Mouse (Mus musculus) heart, postnatal 10 days (tissue): ENCODE measurements around the gene Eepd1. TPM values are rescaled to one million over a fixed set of nuclear protein-coding genes. Genes with fewer than 3 reads are reported as not detected.

ENCODE experiments used
- DNase-seq, 2 experiments: peaks; one replicate each; pipeline ENCODE4 v3.0.0; 2021
- intact Hi-C: fragments of 180-260 bp; cut with DNase I; formaldehyde crosslinking; loops from one replicate; pipeline ENCODE4 v1.15.1; 2025
- total RNA-seq, 2 experiments: library from RNA; stranded (reverse); gene quantifications; 2 replicates each; pipeline ENCODE4 v1.2.3; 2021

Gene Eepd1
- total RNA-seq, 2 experiments from 2014 or later, result 21.3 to 27.3 TPM

DNA sequence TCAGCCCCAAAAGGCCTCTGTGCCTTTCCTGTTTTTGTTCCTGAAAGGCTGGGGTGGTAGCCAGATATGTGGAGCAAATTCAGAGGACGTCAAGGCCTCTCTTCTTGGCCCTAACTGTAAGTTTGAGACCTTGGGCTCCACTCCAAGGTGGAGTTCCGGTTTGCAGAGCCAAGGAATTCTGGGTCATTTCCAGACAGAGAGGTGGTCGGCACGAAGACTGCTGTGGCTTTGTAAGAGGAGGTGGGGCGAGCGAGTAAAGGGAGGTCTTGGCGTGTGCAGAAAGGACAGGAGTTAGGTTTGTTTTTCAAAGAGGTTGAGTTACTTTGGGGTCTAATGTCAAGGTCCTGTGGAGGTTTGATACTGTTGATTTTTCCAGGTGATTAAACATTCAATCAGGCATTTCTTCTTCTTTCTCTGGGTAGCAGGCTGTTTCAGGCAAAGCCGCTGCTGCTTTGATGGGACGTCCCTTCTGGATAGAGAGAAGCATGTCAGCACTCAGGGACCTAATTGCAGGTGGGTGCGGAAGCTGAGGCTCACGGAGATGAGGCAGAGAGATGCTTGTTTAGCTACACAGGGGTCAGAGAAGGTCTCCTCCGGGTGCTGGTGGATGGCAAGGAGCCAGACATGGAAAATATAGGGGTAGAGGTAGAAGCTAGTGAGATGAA lies 6.2 kb downstream of the Eepd1 start:
- intact Hi-C loops, result no loop called here
- peak; percentile 76 for DNase-seq

DNA sequence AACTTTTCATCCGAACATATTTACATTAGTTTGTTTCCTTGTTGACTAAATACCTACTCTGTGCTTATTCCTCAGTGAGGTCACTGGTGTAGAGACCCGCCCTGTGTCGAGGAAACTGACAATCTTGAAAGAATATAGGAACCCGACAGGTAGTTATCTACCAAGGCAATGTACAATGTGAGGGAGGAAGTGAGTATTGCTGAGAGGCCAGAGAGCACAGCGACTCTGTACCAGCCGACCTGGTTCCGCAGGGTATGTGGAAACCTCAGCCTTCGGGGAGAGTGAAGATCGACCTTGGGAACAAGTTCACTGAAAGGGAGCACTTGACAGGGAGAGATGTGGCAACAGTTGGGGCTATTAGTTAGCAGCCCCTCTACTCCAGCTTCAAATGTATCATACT lies 7.2 kb downstream of the Eepd1 start:
- DNase-seq, result no peak
- intact Hi-C loops, result no loop called here

DNA sequence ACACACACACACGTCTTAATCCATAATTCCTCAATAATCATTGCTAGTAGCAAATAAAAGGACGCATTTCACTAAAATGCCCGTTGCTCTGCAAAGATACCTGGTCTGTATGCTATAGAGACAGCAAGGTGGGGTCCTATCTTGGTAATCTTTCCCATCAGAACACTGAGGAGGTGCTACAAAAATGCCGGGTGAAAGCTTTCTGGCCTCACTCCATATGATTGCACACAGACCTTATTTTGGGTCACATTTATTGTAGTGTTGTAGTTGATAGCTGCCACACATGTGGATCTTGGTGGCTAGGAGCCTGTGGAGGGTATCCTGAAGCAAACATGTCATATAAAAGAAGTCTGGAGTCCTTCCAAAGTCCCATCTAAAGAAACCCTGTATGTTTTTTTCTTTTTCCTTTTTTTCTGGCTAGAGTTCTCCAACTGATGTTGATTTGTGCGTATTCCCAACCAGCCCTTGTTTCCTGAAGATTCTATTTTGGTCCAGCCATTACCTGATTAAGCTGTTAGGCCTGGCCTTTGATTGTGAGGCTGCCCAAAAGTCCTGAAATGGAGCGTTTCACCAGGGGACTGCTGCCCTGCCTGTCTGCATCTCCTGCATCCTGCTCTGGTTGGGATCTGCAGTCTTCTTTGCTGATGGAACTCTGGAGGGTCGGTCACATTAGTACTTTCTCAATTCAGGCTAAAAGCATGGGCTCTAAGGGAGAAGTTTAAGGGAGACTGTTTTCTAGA lies 8.0 kb downstream of the Eepd1 start:
- DNase-seq, result no peak
- intact Hi-C loops, result no loop called here

DNA sequence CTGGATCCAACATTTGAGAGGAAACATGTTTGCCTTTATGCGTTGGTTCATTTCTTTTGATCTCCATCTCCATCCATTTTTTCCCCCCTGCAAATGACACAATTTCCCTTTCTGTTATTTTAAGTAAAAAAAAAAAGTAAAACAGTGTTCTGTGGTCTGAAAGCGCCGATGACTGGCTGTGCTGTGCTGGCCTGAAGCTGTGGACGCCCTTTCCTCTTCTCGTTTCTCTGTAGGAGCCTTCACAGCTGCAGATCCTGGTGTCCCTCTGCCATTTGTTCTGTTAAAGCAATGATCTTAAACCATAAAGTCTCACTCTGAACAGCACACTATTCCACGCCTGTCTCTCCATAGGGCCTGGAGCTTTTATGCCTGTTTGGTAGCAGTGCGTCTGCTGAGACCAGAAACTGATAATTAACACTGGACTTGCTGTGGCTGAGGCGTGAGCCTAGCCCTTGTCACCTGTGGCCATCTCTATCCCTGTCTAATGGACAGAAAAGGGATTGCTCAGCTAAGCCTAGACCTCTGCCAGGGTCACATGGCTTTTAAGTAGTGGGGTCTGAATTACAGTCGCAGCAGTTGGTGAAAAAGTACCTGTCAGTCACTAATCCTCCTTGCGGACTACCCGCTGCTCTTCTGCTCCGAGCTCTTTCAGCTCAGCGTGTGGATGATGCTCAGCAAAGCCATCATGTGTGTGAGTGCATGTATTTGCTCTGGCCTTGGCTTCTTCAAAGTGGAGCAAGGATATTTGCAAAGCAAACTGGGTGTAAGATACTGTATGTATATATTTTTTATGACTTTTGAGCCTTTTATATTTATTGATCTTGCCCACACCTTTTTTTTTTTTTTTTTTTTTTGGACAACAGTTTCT lies 9.2 kb downstream of the Eepd1 start:
- DNase-seq, result no peak
- intact Hi-C loops, result no loop called here

DNA sequence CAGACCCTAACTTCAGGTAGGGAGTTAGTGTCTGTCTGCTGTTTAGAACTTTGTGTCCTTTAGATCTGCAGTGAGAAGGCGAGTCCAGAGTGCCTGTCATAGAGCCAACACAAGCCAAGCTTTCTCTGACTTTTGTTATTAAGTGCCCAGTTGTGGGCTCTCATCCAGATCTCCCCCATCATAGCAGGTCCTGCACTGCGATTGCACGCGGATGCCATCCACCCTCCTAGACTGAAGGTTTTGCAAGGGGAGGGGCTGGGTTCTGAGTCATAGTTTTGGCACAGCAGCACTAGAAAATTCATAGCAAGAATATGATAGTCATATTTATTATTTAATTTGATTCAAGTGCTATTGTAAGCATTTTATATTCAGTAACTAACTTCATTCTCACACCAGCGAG lies 12.6 kb downstream of the Eepd1 start:
- DNase-seq, result no peak
- intact Hi-C loops, result no loop called here

DNA sequence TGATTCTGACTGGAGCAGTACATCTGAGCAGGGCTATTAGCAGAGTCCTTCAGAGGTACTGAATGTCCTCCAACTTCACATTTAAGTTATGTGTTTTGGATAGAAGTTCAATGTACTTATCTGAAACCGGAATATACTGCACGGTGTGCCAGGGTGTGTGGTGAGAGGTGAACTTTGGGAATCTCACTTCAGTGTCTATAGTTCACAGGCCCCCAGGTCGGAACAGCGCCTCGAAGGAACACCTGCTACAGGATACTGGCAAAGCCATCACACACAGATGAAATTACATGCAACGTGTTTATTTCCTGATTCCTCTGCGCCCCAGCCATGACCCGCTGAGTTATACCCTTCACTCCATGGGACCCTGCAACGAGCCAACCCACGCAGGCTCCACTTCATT lies 14.3 kb downstream of the Eepd1 start:
- intact Hi-C loops, result no loop called here
- DNase-seq, result no peak

DNA sequence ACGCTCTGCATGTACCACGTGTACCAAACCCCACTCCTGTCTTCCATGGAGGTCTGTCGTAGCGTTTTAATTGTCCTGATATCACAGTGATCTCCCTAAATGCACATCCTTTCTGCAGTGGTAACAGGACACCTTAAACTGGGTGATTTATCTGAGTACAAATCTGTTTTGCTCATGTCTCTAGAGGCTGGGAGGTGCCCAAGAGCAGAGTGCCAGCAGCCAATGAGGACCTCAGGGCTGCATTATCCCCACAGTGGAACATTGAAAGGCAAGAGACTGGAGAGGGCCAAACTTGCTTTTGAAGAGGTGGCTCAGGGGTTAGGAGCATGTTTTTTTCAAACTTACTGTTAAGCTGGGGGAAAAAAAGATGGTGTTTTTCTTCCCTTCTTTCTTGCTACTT lies 14.8 kb downstream of the Eepd1 start:
- no peak for DNase-seq
- intact Hi-C loops, result no loop called here

DNA sequence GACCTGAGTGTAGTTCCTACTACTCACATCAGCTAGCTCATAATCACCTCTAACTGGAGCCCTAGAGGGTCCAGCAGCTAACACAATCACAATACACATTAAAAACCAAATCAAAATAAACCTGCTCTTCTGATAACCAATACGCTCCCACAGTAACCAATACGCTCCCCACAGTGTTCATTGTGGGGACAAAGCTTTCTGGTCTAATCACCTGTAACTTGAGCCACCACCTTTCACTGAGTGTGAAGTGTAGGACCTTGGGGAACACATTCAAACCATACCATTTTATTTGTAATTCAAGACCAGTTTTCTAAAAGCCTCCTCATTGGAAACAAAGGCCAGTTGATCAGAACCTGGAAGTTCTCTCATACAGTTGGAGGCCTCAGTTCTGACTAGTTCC lies 15.4 kb downstream of the Eepd1 start:
- DNase-seq, result no peak
- intact Hi-C loops, result no loop called here

DNA sequence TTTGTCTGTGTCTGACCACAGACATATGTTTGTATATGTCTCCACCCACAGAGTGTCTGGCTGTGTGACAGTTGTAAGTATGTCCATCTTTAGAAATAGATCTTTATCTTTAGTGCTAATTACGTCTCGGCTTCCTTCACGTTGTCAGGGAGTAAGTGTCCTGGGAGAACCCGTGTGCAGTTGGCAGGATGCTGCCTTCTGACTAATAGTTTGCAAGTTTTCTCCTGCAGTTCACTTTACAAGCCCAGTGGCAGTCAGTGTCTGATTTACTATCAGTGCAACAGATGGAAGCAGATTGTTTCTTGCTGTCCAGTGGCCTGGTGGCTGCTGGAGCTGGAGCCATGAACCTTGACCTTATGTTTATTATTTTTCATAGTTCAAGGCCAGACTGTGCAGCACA lies 17.4 kb downstream of the Eepd1 start:
- intact Hi-C loops, result no loop called here
- DNase-seq, result no peak

DNA sequence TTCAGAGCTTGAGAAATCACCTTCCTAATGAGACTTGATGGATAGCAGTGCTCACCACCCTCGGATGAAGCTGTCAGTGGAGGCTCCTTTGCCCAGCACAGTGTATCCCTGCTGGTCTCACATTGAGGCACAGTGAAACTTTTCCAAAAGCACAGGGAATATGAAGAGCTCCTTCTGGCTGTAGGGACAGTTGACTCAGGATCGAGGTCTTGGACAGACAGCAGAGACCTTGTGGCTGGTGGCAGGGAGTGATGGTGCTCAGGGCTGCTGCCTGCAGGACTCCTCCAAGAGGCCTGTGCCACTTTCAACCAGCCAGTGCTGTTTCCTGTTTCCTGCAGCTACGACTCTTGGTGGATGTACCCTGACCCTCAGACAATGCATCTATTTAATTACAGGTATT lies 18.0 kb downstream of the Eepd1 start:
- no peak for DNase-seq
- intact Hi-C loops, result no loop called here

DNA sequence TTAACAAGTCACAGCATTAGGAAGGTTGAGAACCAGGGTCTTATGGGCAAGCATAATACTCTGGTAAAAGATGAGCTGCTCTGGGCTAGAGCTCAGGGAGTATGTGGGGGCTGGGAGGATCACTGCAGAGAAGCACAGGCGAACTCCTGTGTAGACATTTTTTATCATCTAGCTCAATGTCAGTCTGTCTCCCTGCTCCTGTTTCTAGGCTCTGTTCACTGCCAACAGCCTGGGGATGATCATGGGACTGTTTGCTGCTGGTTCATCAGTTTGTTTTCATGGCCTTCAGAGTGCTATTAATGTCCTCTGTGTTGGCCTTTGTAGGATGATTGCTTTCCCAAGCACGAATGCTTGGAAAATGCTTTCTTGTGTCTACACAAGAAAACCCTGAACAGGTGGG lies 18.7 kb downstream of the Eepd1 start:
- DNase-seq, result no peak
- intact Hi-C loops, result no loop called here

DNA sequence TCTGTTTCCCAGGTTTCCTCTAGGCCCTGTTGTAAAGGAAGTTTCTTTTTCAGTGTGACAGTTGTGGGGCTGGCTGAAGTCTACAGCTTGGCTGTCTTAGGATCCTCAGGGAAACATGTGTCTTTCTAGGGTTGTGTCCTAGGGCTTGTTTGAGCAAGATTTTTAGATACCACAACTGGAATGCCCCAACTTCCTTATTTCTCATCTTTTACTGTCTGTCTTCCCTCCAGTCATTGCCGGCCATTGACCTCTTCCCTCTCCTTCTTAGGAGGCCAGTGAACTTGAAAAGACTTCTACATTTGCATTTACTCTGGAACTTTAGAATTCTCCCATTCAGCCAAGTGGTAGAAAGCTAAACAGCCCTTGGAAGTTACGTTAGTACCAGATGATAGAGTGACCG lies 27.5 kb downstream of the Eepd1 start:
- intact Hi-C loops, result no loop called here
- no peak for DNase-seq

DNA sequence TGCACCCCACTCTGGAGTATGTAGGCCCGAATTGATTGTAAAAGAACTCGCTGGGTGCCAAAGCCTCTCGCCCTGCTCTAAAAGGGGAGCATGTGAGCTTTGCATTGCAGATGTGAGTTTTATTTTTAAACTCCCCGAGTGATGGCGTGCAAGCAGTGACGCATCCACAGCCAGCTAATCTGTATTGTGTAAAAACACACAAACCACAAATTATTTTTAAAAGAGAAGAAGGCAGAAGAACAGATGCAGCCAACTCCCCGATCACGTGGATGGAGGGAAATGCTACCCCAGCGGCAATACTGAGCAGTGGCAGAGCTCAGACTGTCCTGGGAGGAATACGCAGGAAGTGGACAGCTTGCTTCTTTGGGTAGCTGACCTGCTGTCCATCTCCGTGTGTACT lies 29.2 kb downstream of the Eepd1 start:
- DNase-seq, result no peak
- intact Hi-C loops, result no loop called here

DNA sequence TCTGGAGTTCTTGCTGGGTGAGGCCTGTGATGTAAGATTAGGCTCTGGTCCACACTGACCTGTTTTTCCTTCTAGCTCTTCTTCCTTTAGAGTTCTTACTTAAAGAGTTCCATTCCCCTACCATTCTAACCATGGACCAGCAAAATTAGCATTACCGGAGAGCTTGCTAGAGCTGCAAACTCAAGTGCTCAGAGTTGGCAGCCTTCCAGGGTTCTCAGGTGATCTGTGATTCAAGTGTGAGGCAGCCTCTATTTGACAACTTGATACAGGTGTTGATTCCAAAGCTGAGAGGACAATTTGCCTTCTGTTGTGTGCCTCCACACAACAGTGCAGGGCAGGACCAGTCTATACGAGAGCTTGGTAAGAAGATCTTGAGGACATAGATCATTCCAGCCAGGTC lies 31.7 kb downstream of the Eepd1 start:
- intact Hi-C loops, result no loop called here
- peak; percentile 39 to 62 for DNase-seq

DNA sequence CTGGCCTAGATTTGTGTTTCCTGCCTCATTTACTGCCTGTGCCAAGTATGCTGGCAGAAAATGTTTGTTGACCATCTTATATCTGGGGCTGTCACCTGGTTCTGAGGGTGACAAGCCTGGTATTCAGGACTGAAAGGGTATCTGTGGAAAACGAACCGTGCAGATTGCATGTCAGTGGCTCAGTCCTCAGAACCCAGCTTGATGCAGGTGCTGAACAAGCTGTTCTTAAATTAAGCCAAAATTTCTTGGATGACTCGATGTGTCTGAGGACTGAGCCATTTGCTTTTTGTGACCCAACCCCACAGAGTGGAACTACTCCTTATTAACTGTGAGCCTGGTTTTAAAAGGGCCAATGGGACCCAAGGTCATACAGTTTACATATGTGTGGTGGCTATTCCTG lies 32.2 kb downstream of the Eepd1 start:
- intact Hi-C loops, result no loop called here
- DNase-seq, result peak in 1 of 2 experiments; percentile 47

DNA sequence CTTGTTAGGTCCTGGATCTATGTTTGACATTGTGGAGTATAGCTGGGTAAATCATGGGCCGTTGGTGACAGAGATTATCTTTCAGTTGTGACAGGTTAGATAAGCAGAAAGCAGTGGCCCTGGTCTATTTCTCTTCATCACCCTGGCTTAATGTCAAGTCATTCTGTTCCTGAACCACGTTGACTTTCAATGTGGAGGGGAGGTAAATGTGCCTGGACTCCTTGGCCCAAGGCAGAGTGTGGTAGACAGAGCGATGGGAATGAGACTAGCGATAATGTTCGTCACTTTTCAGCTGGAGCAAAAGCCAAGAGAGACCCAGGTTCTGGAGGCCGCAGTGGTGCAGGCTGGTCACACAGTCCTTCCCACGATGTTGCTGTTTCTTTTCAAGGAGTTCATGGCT lies 35.3 kb downstream of the Eepd1 start:
- DNase-seq, result no peak
- intact Hi-C loops, result no loop called here

DNA sequence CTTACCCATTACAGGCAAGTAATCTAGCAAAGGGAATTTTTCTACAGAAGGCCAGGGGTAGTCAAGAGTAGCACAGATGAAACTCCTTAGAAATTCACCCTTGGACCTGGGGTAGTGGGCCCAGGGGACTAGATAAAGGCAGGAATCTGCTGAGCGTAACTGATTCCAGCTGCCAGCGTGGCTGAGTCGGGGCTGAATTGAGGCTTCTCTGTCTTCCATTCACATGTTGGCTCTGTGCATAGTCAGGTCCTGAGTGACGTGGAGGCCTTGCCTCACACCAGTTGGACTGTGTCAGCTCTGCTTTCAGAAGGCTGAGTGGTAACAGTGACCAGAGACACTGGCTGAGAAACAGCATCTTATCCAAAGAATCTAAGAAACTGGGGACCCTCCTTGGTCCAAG lies 36.6 kb downstream of the Eepd1 start:
- peak; percentile 53 to 54 for DNase-seq

DNA sequence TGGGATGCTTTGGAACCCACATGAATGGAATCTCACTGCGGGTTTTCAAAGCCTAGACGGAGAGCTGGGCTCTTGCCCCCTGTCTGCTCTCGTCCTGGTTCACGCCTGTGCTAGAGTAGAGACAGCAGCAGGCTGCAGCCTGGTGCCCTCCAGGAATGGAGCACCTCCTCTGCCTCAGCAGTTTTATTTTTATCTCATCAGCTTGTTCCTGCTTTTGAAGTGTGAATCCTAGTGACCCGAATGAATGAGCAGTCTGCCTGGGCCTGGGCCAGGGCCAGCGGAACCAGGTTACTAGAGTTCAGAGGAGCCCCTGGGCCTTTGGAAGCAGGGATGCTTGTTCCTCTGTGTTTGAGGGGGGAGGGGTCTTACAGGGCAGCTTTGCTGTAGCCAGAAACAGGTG lies 37.8 kb downstream of the Eepd1 start:
- DNase-seq, result peak; percentile 64 to 66

More for the DNA sequence above, 36.6 kb downstream of the Eepd1 start:
- intact Hi-C loops, result no loop called here

DNA sequence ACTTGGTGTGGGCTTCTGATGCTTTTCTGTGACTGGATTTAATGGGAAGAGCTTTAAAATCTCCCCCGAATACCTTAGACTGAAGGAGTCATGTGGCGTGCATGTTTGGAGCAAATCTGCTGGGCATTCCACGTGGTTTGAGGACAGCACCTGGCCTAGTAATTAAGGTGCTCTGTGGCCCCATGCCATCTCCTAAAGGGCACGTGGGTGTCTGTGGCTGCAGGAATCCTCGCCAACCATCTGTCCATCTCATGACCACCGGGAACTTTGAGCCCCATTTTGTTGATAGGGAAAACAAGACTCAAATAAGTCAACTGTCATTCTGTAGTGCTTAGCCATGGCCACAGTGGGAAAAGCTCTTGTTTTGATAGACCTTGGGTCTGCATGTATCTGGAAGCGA lies 39.5 kb downstream of the Eepd1 start:
- intact Hi-C loops, result no loop called here
- DNase-seq, result no peak

More for the DNA sequence above, 37.8 kb downstream of the Eepd1 start:
- intact Hi-C loops, result no loop called here

DNA sequence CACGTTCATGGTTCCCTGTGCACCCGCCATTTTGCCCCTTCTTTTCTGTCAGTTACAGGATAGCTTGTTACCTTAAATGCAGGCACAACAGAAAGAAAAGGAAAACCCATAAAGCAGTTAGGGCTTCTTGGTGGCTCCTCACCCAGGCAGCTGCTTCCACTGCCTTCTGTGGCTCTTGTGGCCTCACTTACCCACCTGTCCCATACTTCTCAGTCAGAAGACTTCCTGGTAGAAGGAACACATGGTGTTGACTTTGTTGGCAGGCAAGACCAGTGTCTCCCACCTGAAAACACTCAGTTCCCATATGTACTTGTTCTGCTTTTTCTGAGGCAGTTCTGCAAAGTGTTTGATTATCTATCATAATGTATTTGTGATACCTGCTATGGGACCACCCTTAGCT lies 40.5 kb downstream of the Eepd1 start:
- intact Hi-C loops, result no loop called here
- no peak for DNase-seq

DNA sequence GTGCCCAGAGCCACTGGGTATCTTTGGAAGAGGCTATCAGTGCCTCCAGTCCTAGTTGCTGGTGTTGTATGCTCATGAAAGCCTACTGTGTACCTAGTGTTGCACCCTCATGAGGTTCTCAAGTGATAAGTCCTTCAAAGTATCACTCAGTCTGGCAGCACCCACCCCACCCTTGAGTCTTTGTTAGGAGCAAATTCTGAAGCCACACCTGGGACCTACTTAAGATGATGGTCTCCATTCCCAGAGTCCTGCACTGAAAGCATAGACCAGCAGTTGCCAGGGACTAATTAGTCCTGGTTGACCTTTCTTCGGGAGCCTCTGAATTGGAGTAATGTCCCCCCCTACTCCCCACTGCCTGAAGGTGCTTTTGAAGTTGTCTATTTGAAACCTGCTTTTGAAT lies 45.2 kb downstream of the Eepd1 start:
- no peak for DNase-seq
- intact Hi-C loops, result no loop called here

DNA sequence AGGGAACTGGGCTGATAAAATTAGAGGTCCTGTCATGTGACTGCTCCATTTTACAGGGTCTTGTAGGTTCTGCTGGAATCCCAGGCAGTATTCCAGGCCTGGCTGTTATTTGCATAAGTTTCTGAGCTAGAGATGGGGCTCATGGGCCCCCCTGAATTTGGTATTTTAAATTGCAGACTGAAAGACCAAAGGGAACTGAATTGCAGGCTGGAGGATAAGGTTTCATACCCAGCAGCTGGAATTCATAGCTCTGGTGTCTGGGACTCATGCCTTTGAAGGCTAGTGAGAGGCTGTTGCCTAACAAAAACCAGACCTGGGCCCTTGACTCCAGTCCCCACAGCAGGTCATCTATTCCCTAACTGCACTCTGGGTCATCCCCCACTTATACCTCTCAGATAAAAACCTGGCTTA lies 45.6 kb downstream of the Eepd1 start:
- peak; percentile 75 to 78 for DNase-seq

More for the DNA sequence above, 45.6 kb downstream of the Eepd1 start:
- intact Hi-C loops, result no loop called here
